Mouse (Mus musculus) embryonic facial prominence, embryonic 14.5 days (tissue): Measurements from ENCODE around the gene March1. TPM values are rescaled to one million over a fixed set of nuclear protein-coding genes. Genes with fewer than 3 reads are reported as not detected.

Source experiments
- ATAC-seq: fragments of 200-750 bp; cut with Nextera tagmentation; 2 replicates; pipeline ENCODE4 v1.8.0; 2017; ENCODE audit warnings: low read depth, moderate number of reproducible peaks, moderate TSS enrichment
- DNase-seq: peaks from one replicate; pipeline ENCODE4 v3.0.0-alpha.2; 2015; ENCODE audit warnings: low spot score
- H3K27ac ChIP-seq: fragments of 300-500 bp; sonication (generic); replicated peaks from 2 replicates; pipeline ENCODE4 v1.5.1; 2014; ENCODE audit warnings: low read depth, mild to moderate bottlenecking, low read length, moderate library complexity
- H3K27me3 ChIP-seq: fragments of 300-500 bp; sonication (generic); replicated peaks from 2 replicates; pipeline ENCODE4 v1.6.1; 2014; ENCODE audit warnings: low read length; ENCODE audit not compliant: control insufficient read depth, insufficient read depth
- H3K36me3 ChIP-seq: fragments of 300-500 bp; sonication (generic); 2 replicates; pipeline ENCODE4 v1.6.1; 2014; ENCODE audit warnings: low read length, mixed read lengths; ENCODE audit not compliant: control insufficient read depth, insufficient read depth
- H3K4me1 ChIP-seq: fragments of 300-500 bp; sonication (generic); 2 replicates; pipeline ENCODE4 v1.6.1; 2014; ENCODE audit warnings: antibody characterized with exemption, low read length; ENCODE audit not compliant: control insufficient read depth, insufficient read depth
- H3K4me2 ChIP-seq: fragments of 300-500 bp; sonication (generic); 2 replicates; pipeline ENCODE4 v1.6.1; 2014; ENCODE audit warnings: low read depth, mild to moderate bottlenecking, low read length, moderate library complexity, mixed read lengths
- H3K4me3 ChIP-seq: fragments of 300-500 bp; sonication (generic); 2 replicates; pipeline ENCODE4 v1.5.1; 2014; ENCODE audit warnings: low read depth, mild to moderate bottlenecking, low read length
- H3K9ac ChIP-seq: fragments of 300-500 bp; sonication (generic); 2 replicates; pipeline ENCODE4 v1.6.1; 2014; ENCODE audit warnings: low read depth, mild to moderate bottlenecking, low read length, moderate library complexity, mixed read lengths
- H3K9me3 ChIP-seq: fragments of 300-500 bp; sonication (generic); 2 replicates; pipeline ENCODE4 v1.6.1; 2016; ENCODE audit warnings: low read length; ENCODE audit not compliant: control insufficient read depth
- WGBS: fragments of 180-500 bp; shearing (Covaris S2); extraction: QIAGEN DNeasy Blood & Tissue Kit; methylation state at CpG from one replicate; pipeline ENCODE4 v1.1.7; 2014; 5-methylcytosine and 5-hydroxymethylcytosine counted together
- polyA plus RNA-seq: library from polyadenylated mRNA; unstranded; fragments of >200 nt; fragmentation: Nextera tagmentation; extraction: Ambion mirVana; gene quantifications from 2 replicates; pipeline ENCODE4 v1.2.1, GENCODE M21; 2014

Gene March1
- polyA plus RNA-seq, 1 experiment from 2014 or later = 1.1 TPM

DNA sequence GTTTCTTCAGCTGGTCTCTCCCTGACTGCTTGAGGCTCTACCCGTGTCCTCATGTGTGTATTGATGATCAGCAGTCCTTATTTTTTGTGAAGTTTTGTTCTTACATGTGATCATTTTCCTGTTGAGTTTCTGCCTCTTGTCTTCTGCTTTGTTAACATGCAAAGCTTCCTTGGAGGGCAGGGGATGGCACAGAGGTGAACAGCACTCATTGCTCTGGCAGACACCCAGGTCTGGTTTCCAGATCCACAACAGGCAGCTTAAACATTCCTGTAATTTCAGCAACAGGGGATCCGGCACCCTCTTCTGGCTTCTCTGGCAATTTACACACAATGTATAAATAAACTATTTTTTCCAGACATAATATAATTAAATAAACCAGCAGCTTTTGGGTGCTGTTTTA lies 652.4 kb downstream of the March1 start:
- H3K4me2 ChIP-seq = no peak overlapping the region

DNA sequence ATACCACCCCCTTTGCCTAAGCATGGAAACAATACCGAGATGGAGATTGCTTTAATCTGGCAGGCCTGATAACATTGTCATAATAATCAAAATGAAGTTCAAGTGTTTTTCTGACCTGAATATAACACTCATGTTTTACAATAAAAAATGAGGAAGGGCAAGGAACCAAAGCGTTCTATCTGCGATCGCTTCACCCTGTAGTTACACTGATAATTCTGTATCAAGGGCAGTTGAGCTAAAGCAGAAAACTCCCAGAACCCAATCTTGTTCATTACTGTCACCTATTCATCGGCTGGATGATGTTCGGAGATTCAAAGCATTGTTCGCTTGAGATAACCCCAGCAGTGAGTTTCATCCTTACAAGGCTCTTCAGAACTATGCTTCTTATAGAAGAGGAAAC lies 700.1 kb downstream of the March1 start:
- Histone ChIP-seq H3K4me1 (no peaks in the 10 kb centered on the region), H3K4me2 (no peak overlapping the region), H3K27me3 (no peaks in the 10 kb centered on the region), H3K4me3 (no peak overlapping the region), H3K9me3 (no peaks in the 10 kb centered on the region), H3K36me3 (no peaks in the 10 kb centered on the region), H3K27ac (no peak overlapping the region), H3K9ac (no peak overlapping the region)
- WGBS = 94% methylated on average over 7 of the region's 7 CpGs
- ATAC-seq = no peak
- DNase-seq = no peak

More for the DNA sequence above, 652.4 kb downstream of the March1 start:
- no peak overlapping the region for H3K4me3 ChIP-seq
- 76% methylated on average over 2 of the region's 2 CpGs for WGBS
- no peaks in the 10 kb centered on the region for H3K27me3 ChIP-seq
- H3K9ac ChIP-seq = no peak overlapping the region
- H3K36me3 ChIP-seq = no peaks in the 10 kb centered on the region
- DNase-seq (no peak), ATAC-seq (no peak)
- H3K27ac ChIP-seq = no peak overlapping the region
- H3K9me3 ChIP-seq = no peaks in the 10 kb centered on the region
- no peaks in the 10 kb centered on the region for H3K4me1 ChIP-seq

DNA sequence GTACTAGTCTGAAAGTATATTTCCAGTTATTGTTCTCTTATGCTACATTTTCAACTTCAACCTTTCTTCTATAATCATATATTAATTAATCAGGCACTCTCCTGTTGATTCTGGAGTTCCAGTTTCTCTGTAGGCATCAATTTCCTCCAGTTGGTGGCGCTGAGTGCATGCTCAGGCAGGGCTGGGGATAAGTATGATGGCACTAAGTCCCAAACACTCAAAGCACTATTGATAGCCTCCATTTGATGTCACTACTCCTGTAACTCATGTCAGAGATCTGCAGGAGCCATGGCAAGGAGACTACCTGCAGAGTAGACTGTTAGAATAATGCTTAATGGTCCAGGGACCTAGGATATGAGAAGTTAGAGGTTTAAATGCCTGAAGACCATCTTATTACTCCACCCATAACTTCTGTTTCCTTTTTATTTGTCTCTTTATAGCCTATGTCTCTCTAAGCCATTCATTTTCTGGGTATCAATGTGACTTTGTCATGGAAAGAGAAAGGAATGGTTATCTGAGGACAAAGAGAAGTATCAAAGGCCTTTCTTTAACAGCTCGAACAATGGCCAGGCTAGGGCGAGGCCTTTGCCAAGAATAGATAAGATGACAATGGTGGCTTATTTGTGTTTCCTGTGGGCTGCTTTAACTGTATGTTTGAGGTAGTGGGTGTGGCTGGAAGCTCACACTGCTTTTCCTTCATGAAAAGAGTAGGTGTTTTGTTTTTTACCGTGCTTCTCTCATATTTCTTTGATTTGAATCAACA lies 705.5 kb downstream of the March1 start:
- Histone ChIP-seq H3K4me1 (no peaks in the 10 kb centered on the region), H3K9ac (no peak overlapping the region), H3K9me3 (no peaks in the 10 kb centered on the region), H3K36me3 (no peaks in the 10 kb centered on the region), H3K4me3 (no peak overlapping the region), H3K27ac (no peak overlapping the region), H3K4me2 (no peak overlapping the region), H3K27me3 (no peaks in the 10 kb centered on the region)
- 59% methylated on average over 4 of the region's 4 CpGs for WGBS
- no peak for ATAC-seq
- DNase-seq = no peak

DNA sequence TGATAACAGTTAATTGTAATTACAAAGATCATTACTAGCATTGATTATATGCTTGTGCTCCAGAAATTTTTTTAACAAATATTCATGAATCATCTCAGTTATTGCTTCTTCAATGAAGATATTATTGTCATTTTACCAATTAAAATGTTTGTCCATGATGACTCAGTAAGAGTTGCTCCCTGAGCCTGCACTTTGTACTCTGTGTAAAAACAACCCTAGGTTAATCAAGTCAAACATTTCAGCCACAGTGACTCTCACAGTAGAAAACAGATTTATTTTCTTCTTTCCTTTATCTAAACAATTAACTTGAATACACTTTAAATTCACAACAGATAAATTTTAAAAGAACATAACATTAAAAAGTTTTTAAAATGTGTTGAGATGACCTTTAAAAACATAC lies 708.7 kb downstream of the March1 start:
- no peak overlapping the region for H3K27ac ChIP-seq
- ATAC-seq (no peak), DNase-seq (no peak)
- H3K9me3 ChIP-seq = no peaks in the 10 kb centered on the region
- no peaks in the 10 kb centered on the region for H3K27me3 ChIP-seq
- H3K9ac ChIP-seq = no peak overlapping the region
- H3K4me2 ChIP-seq = no peak overlapping the region
- H3K4me1 ChIP-seq = no peaks in the 10 kb centered on the region
- H3K4me3 ChIP-seq = no peak overlapping the region
- no peaks in the 10 kb centered on the region for H3K36me3 ChIP-seq

DNA sequence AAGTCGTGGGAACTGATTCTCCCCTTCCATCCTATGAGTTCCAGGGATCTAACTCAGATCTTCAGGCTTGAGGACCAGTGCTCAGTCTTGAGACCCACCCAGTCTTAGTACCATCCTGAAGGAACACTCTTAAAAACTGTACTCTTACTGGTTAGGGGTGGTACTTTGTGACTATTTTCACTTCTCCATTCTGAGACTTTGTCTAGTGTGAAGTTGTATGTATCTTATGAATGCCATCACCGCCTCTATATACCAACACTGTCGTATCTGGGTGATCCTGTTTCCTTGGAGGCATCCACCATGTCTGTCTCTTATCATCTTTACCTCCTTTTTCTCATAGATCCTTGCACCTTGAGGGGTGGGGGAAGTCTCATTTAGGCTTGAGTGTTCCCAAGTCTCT lies 714.5 kb downstream of the March1 start:
- 81% methylated on average over 3 of the region's 3 CpGs for WGBS
- Histone ChIP-seq H3K9ac (no peak overlapping the region), H3K9me3 (no peaks in the 10 kb centered on the region), H3K4me1 (no peaks in the 10 kb centered on the region), H3K4me3 (no peak overlapping the region), H3K4me2 (no peak overlapping the region), H3K36me3 (no peaks in the 10 kb centered on the region), H3K27me3 (no peaks in the 10 kb centered on the region), H3K27ac (no peak overlapping the region)
- ATAC-seq = no peak
- DNase-seq = no peak

DNA sequence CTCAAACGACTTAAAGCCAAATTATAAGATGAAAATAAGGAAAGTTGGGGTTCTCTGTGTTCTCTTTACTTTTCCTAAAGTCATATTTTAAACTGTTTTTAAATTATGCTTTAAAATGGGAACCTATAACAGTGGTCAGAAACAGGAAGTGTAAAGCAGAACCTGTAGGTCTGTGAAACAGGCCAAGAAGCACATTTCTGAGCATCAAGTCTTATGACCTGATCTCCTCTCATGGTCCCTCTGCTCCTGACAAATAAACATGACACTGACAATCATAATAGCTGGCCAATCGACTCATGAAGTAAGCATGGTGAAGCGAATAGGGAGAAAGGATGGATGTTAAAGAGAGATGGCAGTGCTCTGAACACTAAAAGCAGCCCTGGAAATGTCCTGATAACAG lies 716.6 kb downstream of the March1 start:
- Histone ChIP-seq H3K9ac (no peak overlapping the region), H3K4me3 (no peak overlapping the region), H3K27ac (no peak overlapping the region), H3K4me1 (no peaks in the 10 kb centered on the region), H3K36me3 (no peaks in the 10 kb centered on the region), H3K27me3 (no peaks in the 10 kb centered on the region), H3K9me3 (no peaks in the 10 kb centered on the region), H3K4me2 (no peak overlapping the region)
- DNase-seq (no peak), ATAC-seq (no peak)
- 70% methylated on average over 3 of the region's 3 CpGs for WGBS

DNA sequence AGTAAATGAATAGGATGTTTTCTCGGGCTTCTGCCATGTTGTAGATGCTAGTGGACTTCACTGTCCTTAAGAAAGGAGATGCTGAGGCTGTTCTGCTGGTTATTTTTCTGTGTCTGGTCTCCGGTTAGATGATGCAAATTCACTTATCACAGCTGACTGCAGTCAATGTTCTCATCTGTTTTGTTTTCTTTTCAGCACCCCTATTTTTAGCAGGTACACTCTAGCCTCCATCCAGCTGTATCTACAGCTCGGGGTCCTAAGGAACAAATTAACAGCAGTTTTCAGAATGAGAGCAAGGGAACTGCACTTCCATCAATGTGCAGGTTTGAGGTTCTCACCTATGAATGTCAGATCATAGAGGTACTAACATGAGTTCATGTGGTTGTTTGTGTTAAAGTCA lies 721.9 kb downstream of the March1 start:
- no peak overlapping the region for H3K27ac ChIP-seq
- no peaks in the 10 kb centered on the region for H3K27me3 ChIP-seq
- H3K4me1 ChIP-seq = no peaks in the 10 kb centered on the region
- 74% methylated on average over 3 of the region's 3 CpGs for WGBS
- no peak overlapping the region for H3K4me3 ChIP-seq
- no peak overlapping the region for H3K4me2 ChIP-seq
- H3K9ac ChIP-seq = no peak overlapping the region
- no peaks in the 10 kb centered on the region for H3K9me3 ChIP-seq
- no peak for ATAC-seq
- no peak for DNase-seq
- H3K36me3 ChIP-seq = no peaks in the 10 kb centered on the region

DNA sequence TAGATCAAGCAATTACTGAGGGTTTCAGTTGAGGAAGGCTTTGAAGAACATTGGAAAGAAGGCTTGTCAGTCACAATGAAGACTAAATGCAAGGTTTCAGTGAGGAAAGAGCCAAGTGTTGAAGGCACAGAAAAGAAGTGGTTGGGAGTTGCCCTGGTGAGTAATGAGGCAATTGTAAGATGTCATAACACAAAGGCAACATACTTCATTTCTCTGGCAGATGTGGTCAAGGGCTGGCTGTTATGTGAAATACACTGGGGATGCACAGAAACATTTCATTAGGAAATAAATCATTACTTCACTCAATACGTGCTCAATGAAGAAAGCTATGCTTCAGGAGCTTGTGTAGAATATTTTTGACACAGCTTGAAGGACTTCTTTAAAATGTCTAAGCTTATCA lies 725.2 kb downstream of the March1 start:
- no peaks in the 10 kb centered on the region for H3K9me3 ChIP-seq
- DNase-seq = no peak
- no peak overlapping the region for H3K4me3 ChIP-seq
- H3K27ac ChIP-seq = no peak overlapping the region
- H3K36me3 ChIP-seq = no peaks in the 10 kb centered on the region
- no peak for ATAC-seq
- H3K4me1 ChIP-seq = no peaks in the 10 kb centered on the region
- no peaks in the 10 kb centered on the region for H3K27me3 ChIP-seq
- 83% methylated on average over 1 of the region's 1 CpGs for WGBS
- no peak overlapping the region for H3K9ac ChIP-seq
- no peak overlapping the region for H3K4me2 ChIP-seq
